Mouse (Mus musculus): ENCODE data around the gene Frmpd4. TPM values are rescaled to one million over a fixed set of nuclear protein-coding genes. Genes with fewer than 3 reads are reported as not detected.
A peak's percentile ranks its signal among the peaks of the same experiment; 100 is the strongest.

Gene Frmpd4
- polyA plus RNA-seq, 1 experiment from 2014 or later, result 0.70 TPM

DNA sequence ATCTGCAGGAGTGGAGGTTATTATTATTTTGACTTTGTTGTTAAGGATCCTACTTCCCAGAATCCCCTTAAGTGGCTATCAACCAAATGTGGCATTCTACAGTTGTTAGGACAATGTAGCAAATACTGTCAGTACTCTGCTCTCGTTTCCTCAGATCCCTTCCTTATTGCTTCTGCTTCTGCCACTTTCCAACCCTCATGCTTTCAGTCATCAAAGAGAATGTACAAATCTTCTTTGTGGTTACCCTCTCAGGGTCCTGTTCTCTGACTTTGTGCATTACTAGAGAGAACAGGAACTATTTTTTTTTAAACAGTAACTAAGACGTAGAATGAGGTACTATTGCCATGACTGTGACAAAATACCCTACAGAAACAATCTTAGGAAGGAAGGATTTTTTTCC lies 788.3 kb downstream of the Frmpd4 start:
- ATAC-seq (ENCODE audit: low FRiP score, low TSS enrichment), result no peak
- 78% methylated on average over 2 of the region's 2 CpGs for WGBS
- Histone ChIP-seq H3K9me3 (ENCODE audit: low read length) (no peaks in the 10 kb centered on the region), H3K36me3 (ENCODE audit: insufficient read depth, low read length) (no peaks in the 10 kb centered on the region), H3K27me3 (ENCODE audit: insufficient read depth, low read length) (peaks cover 27% of the 10 kb centered on the region; the same call in 1 of the 2 replicates), H3K4me3 (ENCODE audit: low read length) (no peak overlapping the region), H3K4me2 (replicated peaks; ENCODE audit: low read depth, low read length) (no peak overlapping the region), H3K27ac (ENCODE audit: low read length) (no peak overlapping the region), H3K9ac (replicated peaks; ENCODE audit: low read length) (no peak overlapping the region), H3K4me1 (ENCODE audit: insufficient read depth, low read length) (no peaks in the 10 kb centered on the region)

GRCm38 (mm10) chrX:167783526-167783925 lies 793.5 kb downstream of the Frmpd4 start:
- Histone ChIP-seq H3K9me3 (ENCODE audit: low read length) (no peaks in the 10 kb centered on the region), H3K4me1 (ENCODE audit: insufficient read depth, low read length) (no peaks in the 10 kb centered on the region), H3K36me3 (ENCODE audit: insufficient read depth, low read length) (no peaks in the 10 kb centered on the region), H3K4me2 (replicated peaks; ENCODE audit: low read depth, low read length) (no peak overlapping the region), H3K27ac (ENCODE audit: low read length) (no peak overlapping the region), H3K4me3 (ENCODE audit: low read length) (no peak overlapping the region), H3K9ac (replicated peaks; ENCODE audit: low read length) (no peak overlapping the region), H3K27me3 (ENCODE audit: insufficient read depth, low read length) (peaks cover 20% of the 10 kb centered on the region; the same call in 1 of the 2 replicates)
- ATAC-seq (ENCODE audit: low FRiP score, low TSS enrichment), result no peak

- Histone ChIP-seq H3K4me1 (ENCODE audit: insufficient read depth, low read length) (no peaks in the 10 kb centered on the region), H3K9ac (replicated peaks; ENCODE audit: low read length) (no peak overlapping the region), H3K4me2 (replicated peaks; ENCODE audit: low read depth, low read length) (no peak overlapping the region), H3K27ac (ENCODE audit: low read length) (no peak overlapping the region), H3K9me3 (ENCODE audit: low read length) (no peaks in the 10 kb centered on the region), H3K36me3 (ENCODE audit: insufficient read depth, low read length) (no peaks in the 10 kb centered on the region), H3K4me3 (ENCODE audit: low read length) (no peak overlapping the region), H3K27me3 (ENCODE audit: insufficient read depth, low read length) (peaks cover 20% of the 10 kb centered on the region; the same call in 1 of the 2 replicates)
- ATAC-seq (ENCODE audit: low FRiP score, low TSS enrichment), result peak; percentile 63; the same call in 1 of the 2 replicates
- WGBS, result 62% methylated on average over 3 of the region's 3 CpGs
Observed at GRCm38 (mm10) chrX:167719564-167719981, 857.5 kb downstream of the Frmpd4 start.

DNA sequence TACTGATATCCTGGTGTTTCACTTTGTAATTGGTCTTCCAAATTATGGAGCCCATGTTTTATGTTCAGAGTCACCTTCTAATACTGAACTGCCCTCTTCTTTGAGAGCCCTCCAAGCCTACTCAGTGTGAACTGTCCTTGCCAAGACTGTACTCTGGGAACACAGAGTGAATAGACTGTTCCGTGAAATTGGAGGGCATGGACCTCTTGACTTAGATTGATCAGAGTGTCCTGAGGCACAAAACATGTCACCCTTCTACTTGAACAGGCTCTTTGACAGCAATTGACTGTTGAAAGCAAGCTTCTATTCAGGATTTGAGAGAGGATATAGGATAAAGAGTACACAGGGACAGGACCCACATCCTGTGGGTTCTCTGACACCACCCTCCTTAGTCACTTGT lies 857.9 kb downstream of the Frmpd4 start:
- no peak for ATAC-seq (ENCODE audit: low FRiP score, low TSS enrichment)
- H3K9me3 ChIP-seq (ENCODE audit: low read length), result no peaks in the 10 kb centered on the region
- no peak overlapping the region for H3K4me2 ChIP-seq (replicated peaks; ENCODE audit: low read depth, low read length)
- H3K9ac ChIP-seq (replicated peaks; ENCODE audit: low read length), result no peak overlapping the region
- H3K27me3 ChIP-seq (ENCODE audit: insufficient read depth, low read length), result peaks cover 23% of the 10 kb centered on the region; the same call in 1 of the 2 replicates
- H3K4me1 ChIP-seq (ENCODE audit: insufficient read depth, low read length), result no peaks in the 10 kb centered on the region
- 57% methylated on average over 1 of the region's 1 CpGs for whole genome bisulfite sequencing
- no peaks in the 10 kb centered on the region for H3K36me3 ChIP-seq (ENCODE audit: insufficient read depth, low read length)
- H3K27ac ChIP-seq (ENCODE audit: low read length), result no peak overlapping the region
- H3K4me3 ChIP-seq (ENCODE audit: low read length), result no peak overlapping the region

- ATAC-seq (ENCODE audit: low FRiP score, low TSS enrichment), result no peak
- Histone ChIP-seq H3K36me3 (ENCODE audit: insufficient read depth, low read length) (no peaks in the 10 kb centered on the region), H3K4me3 (ENCODE audit: low read length) (no peak overlapping the region), H3K4me2 (replicated peaks; ENCODE audit: low read depth, low read length) (no peak overlapping the region), H3K27ac (ENCODE audit: low read length) (no peak overlapping the region), H3K9ac (replicated peaks; ENCODE audit: low read length) (no peak overlapping the region), H3K4me1 (ENCODE audit: insufficient read depth, low read length) (no peaks in the 10 kb centered on the region), H3K27me3 (ENCODE audit: insufficient read depth, low read length) (peaks cover 16% of the 10 kb centered on the region), H3K9me3 (ENCODE audit: low read length) (no peaks in the 10 kb centered on the region)
- 53% methylated on average over 5 of the region's 5 CpGs for WGBS
Observed at GRCm38 (mm10) chrX:167654806-167655495, 922.1 kb downstream of the Frmpd4 start.

DNA sequence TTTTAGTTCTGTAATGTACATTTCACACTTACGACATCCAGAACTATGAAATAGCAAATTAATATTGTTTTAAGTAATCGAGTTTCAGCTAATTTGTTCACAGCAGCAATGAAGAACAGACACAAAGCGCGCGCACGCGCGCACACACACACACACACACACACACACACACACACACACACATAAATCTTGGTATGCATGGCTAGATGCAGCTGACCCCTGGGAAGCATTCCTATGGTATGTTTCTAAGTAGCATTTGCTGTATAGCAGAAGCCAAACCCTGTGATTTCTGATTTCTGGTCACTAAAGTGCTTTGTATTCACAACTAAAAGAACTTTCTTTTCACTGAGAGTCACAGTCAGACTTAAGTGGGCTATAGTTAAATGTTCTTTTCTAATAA lies 922.8 kb downstream of the Frmpd4 start:
- 91% methylated on average over 8 of the region's 8 CpGs for WGBS
- H3K4me1 ChIP-seq (ENCODE audit: insufficient read depth, low read length), result no peaks in the 10 kb centered on the region
- no peak for ATAC-seq (ENCODE audit: low FRiP score, low TSS enrichment)
- peaks cover 20% of the 10 kb centered on the region for H3K27me3 ChIP-seq (ENCODE audit: insufficient read depth, low read length)
- no peak overlapping the region for H3K9ac ChIP-seq (replicated peaks; ENCODE audit: low read length)
- no peak overlapping the region for H3K27ac ChIP-seq (ENCODE audit: low read length)
- no peak overlapping the region for H3K4me3 ChIP-seq (ENCODE audit: low read length)
- no peak overlapping the region for H3K4me2 ChIP-seq (replicated peaks; ENCODE audit: low read depth, low read length)
- H3K9me3 ChIP-seq (ENCODE audit: low read length), result no peaks in the 10 kb centered on the region
- no peaks in the 10 kb centered on the region for H3K36me3 ChIP-seq (ENCODE audit: insufficient read depth, low read length)

GRCm38 (mm10) chrX:167597639-167598217 lies 979.3 kb downstream of the Frmpd4 start:
- Histone ChIP-seq H3K27me3 (ENCODE audit: insufficient read depth, low read length) (0 out of 2 replicates have a peak, but pooled peaks cover 3% of the 10 kb centered on the region), H3K4me3 (ENCODE audit: low read length) (no peak overlapping the region), H3K27ac (ENCODE audit: low read length) (no peak overlapping the region), H3K9me3 (ENCODE audit: low read length) (no peaks in the 10 kb centered on the region), H3K9ac (replicated peaks; ENCODE audit: low read length) (no peak overlapping the region), H3K4me2 (replicated peaks; ENCODE audit: low read depth, low read length) (no peak overlapping the region), H3K36me3 (ENCODE audit: insufficient read depth, low read length) (no peaks in the 10 kb centered on the region), H3K4me1 (ENCODE audit: insufficient read depth, low read length) (no peaks in the 10 kb centered on the region)
- ATAC-seq (ENCODE audit: low FRiP score, low TSS enrichment), result no peak

- no peak for ATAC-seq (ENCODE audit: low FRiP score, low TSS enrichment)
- Histone ChIP-seq H3K9ac (replicated peaks; ENCODE audit: low read length) (no peak overlapping the region), H3K9me3 (ENCODE audit: low read length) (no peaks in the 10 kb centered on the region), H3K4me2 (replicated peaks; ENCODE audit: low read depth, low read length) (no peak overlapping the region), H3K4me1 (ENCODE audit: insufficient read depth, low read length) (no peaks in the 10 kb centered on the region), H3K4me3 (ENCODE audit: low read length) (no peak overlapping the region), H3K27ac (ENCODE audit: low read length) (no peak overlapping the region), H3K36me3 (ENCODE audit: insufficient read depth, low read length) (no peaks in the 10 kb centered on the region), H3K27me3 (ENCODE audit: insufficient read depth, low read length) (peaks cover 10% of the 10 kb centered on the region; the same call in 1 of the 2 replicates)
- 82% methylated on average over 3 of the region's 3 CpGs for WGBS
Observed at GRCm38 (mm10) chrX:167552827-167553226, 1024.2 kb downstream of the Frmpd4 start.

DNA sequence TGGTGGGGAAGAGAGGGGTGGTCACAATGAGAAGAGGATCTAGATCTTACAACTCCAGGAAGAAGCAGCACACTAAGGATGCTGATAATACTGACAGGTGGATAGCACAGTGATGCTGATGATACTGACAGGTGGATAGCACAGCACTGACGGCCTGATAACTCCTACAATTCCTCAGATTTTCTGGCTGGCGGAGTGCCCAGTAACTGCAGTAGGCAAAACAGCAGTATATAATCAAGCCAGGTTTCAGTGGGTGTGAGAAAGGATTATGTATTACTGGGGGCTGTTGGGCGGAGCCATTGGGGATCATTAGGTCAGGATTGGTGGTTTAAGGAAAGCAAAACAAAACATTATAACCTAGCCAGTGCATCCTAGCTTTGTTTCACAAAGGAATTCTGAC lies 1053.9 kb downstream of the Frmpd4 start:
- Histone ChIP-seq H3K4me1 (ENCODE audit: insufficient read depth, low read length) (no peaks in the 10 kb centered on the region), H3K9ac (replicated peaks; ENCODE audit: low read length) (no peak overlapping the region), H3K27ac (ENCODE audit: low read length) (no peak overlapping the region), H3K4me2 (replicated peaks; ENCODE audit: low read depth, low read length) (no peak overlapping the region), H3K36me3 (ENCODE audit: insufficient read depth, low read length) (no peaks in the 10 kb centered on the region), H3K27me3 (ENCODE audit: insufficient read depth, low read length) (no peaks in the 10 kb centered on the region; the same call in 1 of the 2 replicates), H3K4me3 (ENCODE audit: low read length) (no peak overlapping the region), H3K9me3 (ENCODE audit: low read length) (no peaks in the 10 kb centered on the region)
- WGBS, result 67% methylated on average over 3 of the region's 3 CpGs
- ATAC-seq (ENCODE audit: low FRiP score, low TSS enrichment), result no peak

DNA sequence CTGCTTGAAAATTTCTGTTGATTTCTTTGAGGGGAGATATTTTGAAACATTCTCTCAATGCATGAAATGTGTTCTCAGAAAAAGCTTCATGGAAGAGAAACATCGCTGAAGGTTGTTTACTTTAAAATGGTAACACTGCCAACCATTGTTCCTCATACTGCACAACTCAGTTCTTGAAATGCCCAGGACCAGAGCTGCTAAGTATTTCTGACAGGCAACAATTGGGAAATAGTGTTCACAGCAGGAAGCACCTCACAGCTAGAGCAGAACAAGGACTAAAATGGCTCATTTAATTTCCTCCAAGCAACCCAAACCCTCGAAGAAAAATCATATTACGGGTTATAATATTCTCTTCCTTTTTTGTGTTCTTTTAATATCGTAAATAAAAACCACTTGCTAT lies 1054.5 kb downstream of the Frmpd4 start:
- H3K27me3 ChIP-seq (ENCODE audit: insufficient read depth, low read length), result no peaks in the 10 kb centered on the region; the same call in 1 of the 2 replicates

More for the DNA sequence above, 1054.5 kb downstream of the Frmpd4 start:
- Histone ChIP-seq H3K4me2 (replicated peaks; ENCODE audit: low read depth, low read length) (no peak overlapping the region), H3K4me1 (ENCODE audit: insufficient read depth, low read length) (no peaks in the 10 kb centered on the region), H3K27ac (ENCODE audit: low read length) (no peak overlapping the region), H3K4me3 (ENCODE audit: low read length) (no peak overlapping the region), H3K9ac (replicated peaks; ENCODE audit: low read length) (no peak overlapping the region), H3K36me3 (ENCODE audit: insufficient read depth, low read length) (no peaks in the 10 kb centered on the region), H3K9me3 (ENCODE audit: low read length) (no peaks in the 10 kb centered on the region)
- 75% methylated on average over 4 of the region's 4 CpGs for WGBS
- ATAC-seq (ENCODE audit: low FRiP score, low TSS enrichment), result no peak
